Mouse (Mus musculus) midbrain, embryonic 13.5 days (tissue): ENCODE data around the gene Tnfrsf18. TPM values are rescaled to one million over a fixed set of nuclear protein-coding genes. Genes with fewer than 3 reads are reported as not detected.

Experiments used
- microRNA counts: library from miRNA; unstranded; fragments of <30 nt; microRNA quantifications from one replicate; lab custom pipeline; 2016
- microRNA-seq: library from miRNA; unstranded; fragments of <30 nt; microRNA quantifications from one replicate; pipeline ENCODE4, GENCODE M21; 2016
- polyA plus RNA-seq: library from polyadenylated mRNA; unstranded; fragments of >200 nt; fragmentation: Nextera tagmentation; extraction: Ambion mirVana; gene quantifications from 2 replicates; pipeline ENCODE4 v1.2.1, GENCODE M21; 2015

Tnfrsf18 gene
- polyA plus RNA-seq, 1 experiment from 2014 or later = 2.3 TPM

MicroRNAs encoded within 50 kb of the gene (microRNA counts, 519-probe panel; counts per million panel counts)
- microRNA mmu-miR-200a (lab: Ali Mortazavi, UCI) = 110 counts per million, percentile 56 among the panel's probes with 10 or more counts
- microRNA mmu-miR-200b (lab: Ali Mortazavi, UCI) = 3,028 counts per million, percentile 65 among the panel's probes with 10 or more counts
- 110 counts per million, percentile 56 among the panel's probes with 10 or more counts for microRNA mmu-miR-429 (lab: Ali Mortazavi, UCI)

Small RNAs within 50 kb of the gene (microRNA-seq; reads per million reads assigned to microRNA genes)
- 1.6 reads per million for gene Mir200a
- gene Mir200b = 7.6 reads per million, percentile 25 among the genes with 10 or more reads in this experiment
- gene Mir429 = 26.8 reads per million, percentile 38 among the genes with 10 or more reads in this experiment

Other genes with a start within 250 kb of the Tnfrsf18 start
- gene Tmem88b, start 240.3 kb upstream of the Tnfrsf18 start, polyA plus RNA-seq = 0.40 and 0.58 TPM in 2 replicates
- not detected in 2 replicates for gene Ankrd65, start 235.7 kb upstream of the Tnfrsf18 start, polyA plus RNA-seq
- gene Mrpl20, start 223.3 kb upstream of the Tnfrsf18 start, polyA plus RNA-seq = 259 and 262 TPM in 2 replicates
- gene Ccnl2, start 213.7 kb upstream of the Tnfrsf18 start, polyA plus RNA-seq = 182 and 189 TPM in 2 replicates
- gene Aurkaip1, start 194.9 kb upstream of the Tnfrsf18 start, polyA plus RNA-seq = 140 and 146 TPM in 2 replicates
- 17.9 and 22.2 TPM in 2 replicates for gene Mxra8, start 186.5 kb upstream of the Tnfrsf18 start, polyA plus RNA-seq
- 8.1 and 8.4 TPM in 2 replicates for gene Dvl1, start 178.8 kb upstream of the Tnfrsf18 start, polyA plus RNA-seq
- 0.80 and 0.83 TPM in 2 replicates for gene Tas1r3, start 162.8 kb upstream of the Tnfrsf18 start, polyA plus RNA-seq
- gene Cptp, start 156.7 kb upstream of the Tnfrsf18 start, polyA plus RNA-seq = 22.1 and 24.5 TPM in 2 replicates
- gene Ints11, start 156.6 kb upstream of the Tnfrsf18 start, polyA plus RNA-seq = 85.3 and 88.6 TPM in 2 replicates
- gene Pusl1, start 134.4 kb upstream of the Tnfrsf18 start, polyA plus RNA-seq = 52.5 and 52.6 TPM in 2 replicates
- 66.0 and 73.5 TPM in 2 replicates for gene Acap3, start 134.3 kb upstream of the Tnfrsf18 start, polyA plus RNA-seq
- 128 and 135 TPM in 2 replicates for gene Ube2j2, start 82.3 kb upstream of the Tnfrsf18 start, polyA plus RNA-seq
- gene C1qtnf12, start 63.8 kb upstream of the Tnfrsf18 start, polyA plus RNA-seq = 8.2 and 11.0 TPM in 2 replicates
- gene B3galt6, start 33.5 kb upstream of the Tnfrsf18 start, polyA plus RNA-seq = 25.0 and 26.9 TPM in 2 replicates
- gene Sdf4, start 33.3 kb upstream of the Tnfrsf18 start, polyA plus RNA-seq = 125 and 128 TPM in 2 replicates
- 0.57 TPM in 2 replicates for gene Tnfrsf4, start 12.3 kb upstream of the Tnfrsf18 start, polyA plus RNA-seq
- not detected in 2 replicates for gene Ttll10, start 33.2 kb downstream of the Tnfrsf18 start, polyA plus RNA-seq
- 36.6 and 40.6 TPM in 2 replicates for gene 9430015G10Rik, start 83.8 kb downstream of the Tnfrsf18 start, polyA plus RNA-seq
- gene Rnf223, start 104.3 kb downstream of the Tnfrsf18 start, polyA plus RNA-seq = 0.66 and 0.93 TPM in 2 replicates
- 129 and 142 TPM in 2 replicates for gene Agrn, start 171.3 kb downstream of the Tnfrsf18 start, polyA plus RNA-seq
- gene Isg15, start 174.7 kb downstream of the Tnfrsf18 start, polyA plus RNA-seq = 1.2 and 2.0 TPM in 2 replicates
- gene AW011738, start 177.1 kb downstream of the Tnfrsf18 start, polyA plus RNA-seq = 5.3 and 6.9 TPM in 2 replicates
- gene Perm1, start 189.7 kb downstream of the Tnfrsf18 start, polyA plus RNA-seq = 2.3 and 2.5 TPM in 2 replicates
- 26.4 and 28.3 TPM in 2 replicates for gene Plekhn1, start 208.7 kb downstream of the Tnfrsf18 start, polyA plus RNA-seq
- gene Noc2l, start 209.8 kb downstream of the Tnfrsf18 start, polyA plus RNA-seq = 57.9 and 60.1 TPM in 2 replicates
- 5.2 and 6.0 TPM in 2 replicates for gene Samd11, start 229.5 kb downstream of the Tnfrsf18 start, polyA plus RNA-seq